Mouse (Mus musculus): ENCODE data around the gene 2310022B05Rik. TPM values are rescaled to one million over a fixed set of nuclear protein-coding genes. Genes with fewer than 3 reads are reported as not detected.

Gene 2310022B05Rik
- polyA plus RNA-seq, 1 experiment from 2014 or later, result 4.6 TPM

- ATAC-seq (ENCODE audit: low read depth) (no peak), DNase-seq (no peak)
- Histone ChIP-seq H3K4me2 (no peak overlapping the region), H3K27ac (no peak overlapping the region), H3K4me3 (replicated peaks) (no peak overlapping the region), H3K4me1 (replicated peaks) (0 out of 2 replicates have a peak, but pooled peaks cover 7% of the 10 kb centered on the region), H3K9me3 (replicated peaks) (no peaks in the 10 kb centered on the region), H3K9ac (no peak overlapping the region), H3K27me3 (no peaks in the 10 kb centered on the region), H3K36me3 (peaks cover 38% of the 10 kb centered on the region)
- 74% methylated on average over 13 of the region's 13 CpGs for WGBS (ENCODE audit: insufficient replicate concordance)
Measured at GRCm38 (mm10) chr8:124634411-124635246, 28.5 kb downstream of the 2310022B05Rik start.

GRCm38 (mm10) chr8:124633001-124633703 lies 30.0 kb downstream of the 2310022B05Rik start:
- DNase-seq, result no peak

GRCm38 (mm10) chr8:124631966-124632365 lies 31.2 kb downstream of the 2310022B05Rik start:
- no peaks in the 10 kb centered on the region for H3K27me3 ChIP-seq
- no peak overlapping the region for H3K4me2 ChIP-seq
- DNase-seq (no peak), ATAC-seq (ENCODE audit: low read depth) (no peak)
- H3K9me3 ChIP-seq (replicated peaks), result no peaks in the 10 kb centered on the region
- H3K4me3 ChIP-seq (replicated peaks), result no peak overlapping the region
- H3K4me1 ChIP-seq (replicated peaks), result 0 out of 2 replicates have a peak, but pooled peaks cover 7% of the 10 kb centered on the region
- no peak overlapping the region for H3K27ac ChIP-seq
- H3K9ac ChIP-seq, result no peak overlapping the region
- WGBS (ENCODE audit: insufficient replicate concordance), result 41% methylated on average over 7 of the region's 7 CpGs
- peaks cover 14% of the 10 kb centered on the region for H3K36me3 ChIP-seq

More at GRCm38 (mm10) chr8:124633001-124633703, 30.0 kb downstream of the 2310022B05Rik start:
- Histone ChIP-seq H3K4me3 (replicated peaks) (no peak overlapping the region), H3K4me1 (replicated peaks) (0 out of 2 replicates have a peak, but pooled peaks cover 7% of the 10 kb centered on the region), H3K36me3 (peaks cover 25% of the 10 kb centered on the region), H3K27me3 (no peaks in the 10 kb centered on the region), H3K9ac (no peak overlapping the region), H3K9me3 (replicated peaks) (no peaks in the 10 kb centered on the region), H3K4me2 (no peak overlapping the region), H3K27ac (no peak overlapping the region)
- 68% methylated on average over 14 of the region's 14 CpGs for WGBS (ENCODE audit: insufficient replicate concordance)
- ATAC-seq (ENCODE audit: low read depth), result no peak

- 52% methylated on average over 4 of the region's 4 CpGs for WGBS (ENCODE audit: insufficient replicate concordance)
- Histone ChIP-seq H3K9me3 (replicated peaks) (no peaks in the 10 kb centered on the region), H3K4me1 (replicated peaks) (0 out of 2 replicates have a peak, but pooled peaks cover 7% of the 10 kb centered on the region), H3K4me2 (no peak overlapping the region), H3K4me3 (replicated peaks) (no peak overlapping the region), H3K36me3 (peaks cover 3% of the 10 kb centered on the region), H3K27me3 (no peaks in the 10 kb centered on the region), H3K27ac (no peak overlapping the region), H3K9ac (no peak overlapping the region)
- ATAC-seq (ENCODE audit: low read depth), result no peak
- no peak for DNase-seq
Measured at GRCm38 (mm10) chr8:124630891-124631290, 32.3 kb downstream of the 2310022B05Rik start.

- no peak for ATAC-seq (ENCODE audit: low read depth)
- Histone ChIP-seq H3K4me2 (no peak overlapping the region), H3K9ac (no peak overlapping the region), H3K27ac (no peak overlapping the region), H3K27me3 (no peaks in the 10 kb centered on the region), H3K4me1 (replicated peaks) (0 out of 2 replicates have a peak, but pooled peaks cover 4% of the 10 kb centered on the region), H3K9me3 (replicated peaks) (no peaks in the 10 kb centered on the region), H3K4me3 (replicated peaks) (no peak overlapping the region), H3K36me3 (no peaks in the 10 kb centered on the region)
- 59% methylated on average over 6 of the region's 6 CpGs for WGBS (ENCODE audit: insufficient replicate concordance)
- no peak for DNase-seq
Measured at GRCm38 (mm10) chr8:124630489-124630888, 32.7 kb downstream of the 2310022B05Rik start.

- WGBS (ENCODE audit: insufficient replicate concordance), result 60% methylated on average over 9 of the region's 9 CpGs
Measured at GRCm38 (mm10) chr8:124626251-124626650, 36.9 kb downstream of the 2310022B05Rik start.

GRCm38 (mm10) chr8:124621255-124621654 lies 41.9 kb downstream of the 2310022B05Rik start:
- ATAC-seq (ENCODE audit: low read depth) (no peak), DNase-seq (no peak)
- Histone ChIP-seq H3K9ac (no peak overlapping the region), H3K36me3 (no peaks in the 10 kb centered on the region), H3K27ac (no peak overlapping the region), H3K4me3 (replicated peaks) (no peak overlapping the region), H3K9me3 (replicated peaks) (no peaks in the 10 kb centered on the region), H3K4me1 (replicated peaks) (0 out of 2 replicates have a peak, but pooled peaks cover 4% of the 10 kb centered on the region), H3K4me2 (no peak overlapping the region), H3K27me3 (peaks cover 5% of the 10 kb centered on the region; the same call in 1 of the 2 replicates)
- WGBS (ENCODE audit: insufficient replicate concordance), result 51% methylated on average over 5 of the region's 5 CpGs

More at GRCm38 (mm10) chr8:124626251-124626650, 36.9 kb downstream of the 2310022B05Rik start:
- no peaks in the 10 kb centered on the region for H3K4me1 ChIP-seq (replicated peaks)
- H3K9ac ChIP-seq, result no peak overlapping the region
- no peaks in the 10 kb centered on the region for H3K36me3 ChIP-seq
- H3K4me2 ChIP-seq, result no peak overlapping the region
- H3K4me3 ChIP-seq (replicated peaks), result no peak overlapping the region
- ATAC-seq (ENCODE audit: low read depth) (no peak), DNase-seq (no peak)
- H3K9me3 ChIP-seq (replicated peaks), result no peaks in the 10 kb centered on the region
- H3K27ac ChIP-seq, result no peak overlapping the region
- H3K27me3 ChIP-seq, result no peaks in the 10 kb centered on the region

GRCm38 (mm10) chr8:124618252-124618651 lies 44.9 kb downstream of the 2310022B05Rik start:
- Histone ChIP-seq H3K9ac (no peak overlapping the region), H3K4me3 (replicated peaks) (no peak overlapping the region), H3K9me3 (replicated peaks) (no peaks in the 10 kb centered on the region), H3K36me3 (no peaks in the 10 kb centered on the region), H3K27ac (no peak overlapping the region), H3K4me2 (no peak overlapping the region), H3K4me1 (replicated peaks) (0 out of 2 replicates have a peak, but pooled peaks cover 4% of the 10 kb centered on the region), H3K27me3 (peaks cover 8% of the 10 kb centered on the region)
- WGBS (ENCODE audit: insufficient replicate concordance), result 50% methylated on average over 9 of the region's 9 CpGs
- DNase-seq, result no peak
- no peak for ATAC-seq (ENCODE audit: low read depth)

GRCm38 (mm10) chr8:124617266-124617869 lies 45.8 kb downstream of the 2310022B05Rik start:
- H3K9ac ChIP-seq, result no peak overlapping the region
- no peak overlapping the region for H3K27ac ChIP-seq
- 0 out of 2 replicates have a peak, but pooled peaks cover 4% of the 10 kb centered on the region for H3K4me1 ChIP-seq (replicated peaks)
- peak overlapping the region; percentile 54 for H3K4me2 ChIP-seq
- DNase-seq, result peak; percentile 10
- H3K9me3 ChIP-seq (replicated peaks), result no peaks in the 10 kb centered on the region
- H3K4me3 ChIP-seq (replicated peaks), result peak overlapping the region; percentile 15; the same call in 1 of the 2 replicates
- H3K36me3 ChIP-seq, result no peaks in the 10 kb centered on the region
- H3K27me3 ChIP-seq, result peaks cover 8% of the 10 kb centered on the region
- peak; percentile 40; the same call in 1 of the 2 replicates for ATAC-seq (ENCODE audit: low read depth)
- WGBS (ENCODE audit: insufficient replicate concordance), result 14% methylated on average over 17 of the region's 17 CpGs

- 61% methylated on average over 5 of the region's 6 CpGs for WGBS (ENCODE audit: insufficient replicate concordance)
- ATAC-seq (ENCODE audit: low read depth), result no peak
- Histone ChIP-seq H3K4me2 (no peak overlapping the region), H3K36me3 (no peaks in the 10 kb centered on the region), H3K27ac (no peak overlapping the region), H3K4me1 (replicated peaks) (0 out of 2 replicates have a peak, but pooled peaks cover 4% of the 10 kb centered on the region), H3K27me3 (peaks cover 8% of the 10 kb centered on the region), H3K9ac (no peak overlapping the region), H3K9me3 (replicated peaks) (no peaks in the 10 kb centered on the region), H3K4me3 (replicated peaks) (no peak overlapping the region)
- DNase-seq, result no peak
Measured at GRCm38 (mm10) chr8:124614325-124614724, 48.8 kb downstream of the 2310022B05Rik start.

- Histone ChIP-seq H3K9me3 (replicated peaks) (no peaks in the 10 kb centered on the region), H3K27ac (no peak overlapping the region), H3K4me2 (no peak overlapping the region), H3K27me3 (no peaks in the 10 kb centered on the region), H3K4me3 (replicated peaks) (no peak overlapping the region), H3K4me1 (replicated peaks) (no peaks in the 10 kb centered on the region), H3K36me3 (no peaks in the 10 kb centered on the region), H3K9ac (no peak overlapping the region)
- DNase-seq (no peak), ATAC-seq (ENCODE audit: low read depth) (no peak)
- WGBS (ENCODE audit: insufficient replicate concordance), result 56% methylated on average over 9 of the region's 9 CpGs
Measured at GRCm38 (mm10) chr8:124608972-124609353, 54.2 kb downstream of the 2310022B05Rik start.
